Mouse (Mus musculus) forebrain, postnatal 0 days (tissue): ENCODE measurements around the gene Plscr2. TPM values are rescaled to one million over a fixed set of nuclear protein-coding genes. Genes with fewer than 3 reads are reported as not detected.
"Not testable (repeated sequence)": the region's sequence is repeated elsewhere in the genome, so short reads cannot be mapped to it uniquely, and the experiment has no call there.

Experiments used
- ATAC-seq: fragments of 200-750 bp; cut with Nextera tagmentation; 2 replicates; pipeline ENCODE4 v1.8.0; 2017; ENCODE audit warnings: mild to moderate bottlenecking, moderate library complexity
- DNase-seq: peaks from one replicate; pipeline ENCODE4 v3.0.0-alpha.2; 2015
- H3K27ac ChIP-seq: fragments of 300-500 bp; sonication (generic); 2 replicates; pipeline ENCODE4 v1.5.1; 2014; ENCODE audit warnings: low read depth, mild to moderate bottlenecking, antibody characterized with exemption, low read length, moderate library complexity, mixed read lengths
- H3K27me3 ChIP-seq: fragments of 300-500 bp; sonication (generic); 2 replicates; pipeline ENCODE4 v1.6.1; 2014; ENCODE audit warnings: mild to moderate bottlenecking, low read length, mixed read lengths; ENCODE audit not compliant: insufficient read depth
- H3K36me3 ChIP-seq: fragments of 300-500 bp; sonication (generic); 2 replicates; pipeline ENCODE4 v1.6.1; 2014; ENCODE audit warnings: mild to moderate bottlenecking, moderate library complexity; ENCODE audit not compliant: insufficient read depth
- H3K4me1 ChIP-seq: fragments of 300-500 bp; sonication (generic); 2 replicates; pipeline ENCODE4 v1.6.1; 2014; ENCODE audit warnings: antibody characterized with exemption; ENCODE audit not compliant: insufficient read depth
- H3K4me2 ChIP-seq: fragments of 300-500 bp; sonication (generic); 2 replicates; pipeline ENCODE4 v1.6.1; 2014; ENCODE audit warnings: low read depth, mild to moderate bottlenecking, moderate library complexity
- H3K4me3 ChIP-seq: fragments of 300-500 bp; sonication (generic); 2 replicates; pipeline ENCODE4 v1.5.1; 2014; ENCODE audit warnings: low read depth, low read length, mixed read lengths
- H3K9ac ChIP-seq: fragments of 300-500 bp; sonication (generic); 2 replicates; pipeline ENCODE4 v1.6.1; 2014; ENCODE audit warnings: mild to moderate bottlenecking
- H3K9me3 ChIP-seq: fragments of 300-500 bp; sonication (generic); 2 replicates; pipeline ENCODE4 v1.6.1; 2016; ENCODE audit warnings: low read length
- CTCF ChIP-seq: sonication (generic); IDR thresholded peaks from 2 replicates; pipeline ENCODE4 v1.5.1; 2016; ENCODE audit warnings: antibody characterized with exemption, control low read depth, low read depth
- WGBS: fragments of 180-500 bp; shearing (Covaris S2); extraction: QIAGEN DNeasy Blood & Tissue Kit; methylation state at CpG from one replicate; pipeline ENCODE4 v1.1.7; 2014; 5-methylcytosine and 5-hydroxymethylcytosine counted together
- polyA plus RNA-seq: library from polyadenylated mRNA; unstranded; fragments of >200 nt; fragmentation: Nextera tagmentation; extraction: Ambion mirVana; gene quantifications from 2 replicates; pipeline ENCODE4 v1.2.1, GENCODE M21; 2015
- total RNA-seq: library from RNA; depleted of rRNA; stranded (reverse); fragments of >200 nt; gene quantifications from 2 replicates; pipeline ENCODE4 v1.2.3, GENCODE M21; 2014

Plscr2 gene
- total and polyA plus RNA-seq, 2 experiments from 2014 or later, result 1.7 to 2.0 TPM

DNA sequence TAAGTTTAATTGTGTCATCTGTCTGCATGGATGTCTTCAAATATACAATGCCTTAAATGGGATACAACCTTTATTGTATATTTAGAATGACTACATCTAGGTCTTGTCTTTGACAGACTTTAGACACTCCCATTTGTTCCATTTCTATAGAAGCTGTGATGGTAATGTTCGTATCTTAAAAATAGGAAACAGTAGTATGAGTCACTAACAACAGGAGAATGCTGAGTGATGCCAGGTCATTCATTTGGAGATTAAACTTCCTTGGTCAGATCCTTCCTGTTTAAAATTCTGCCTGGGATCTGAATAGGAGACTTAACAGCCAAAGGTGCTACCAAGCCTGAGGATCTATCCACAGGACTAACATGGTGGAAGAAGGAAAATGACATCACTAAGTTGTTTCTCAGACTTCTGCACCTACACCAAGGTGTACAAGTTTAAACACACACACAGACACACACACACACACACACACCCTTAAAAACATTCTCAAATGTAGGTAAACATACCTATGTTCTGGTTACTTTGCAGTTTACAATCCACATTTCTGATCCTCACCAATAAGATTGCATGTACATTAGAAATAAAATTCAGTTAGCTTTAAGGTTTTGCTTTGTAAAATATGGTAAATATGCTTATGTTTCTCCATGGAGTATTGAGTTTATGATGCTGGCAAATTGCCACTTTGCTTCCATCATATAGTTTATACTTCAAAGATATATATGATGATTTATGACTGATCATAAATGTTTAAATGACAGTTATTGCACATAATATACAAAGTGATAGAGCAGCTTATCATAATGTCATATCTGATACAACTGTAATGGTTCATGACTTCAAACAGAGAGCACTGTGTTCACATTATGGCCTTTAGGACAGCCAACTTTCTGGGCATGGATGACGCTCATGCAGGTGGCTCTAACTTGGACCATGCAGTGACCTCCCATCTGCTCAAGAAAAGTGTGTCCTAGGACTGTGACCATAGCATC, 18.5 kb downstream of the Plscr2 start:
- Histone ChIP-seq H3K4me2 (no peak overlapping the region), H3K36me3 (no peaks in the 10 kb centered on the region), H3K27ac (no peak overlapping the region), H3K9ac (no peak overlapping the region), H3K4me3 (no peak overlapping the region), H3K9me3 (no peaks in the 10 kb centered on the region), H3K27me3 (no peaks in the 10 kb centered on the region), H3K4me1 (no peaks in the 10 kb centered on the region)
- ATAC-seq, result no peak
- no peak for TF ChIP-seq CTCF
- DNase-seq, result no peak
- WGBS, result 86% methylated on average over 2 of the region's 2 CpGs

DNA sequence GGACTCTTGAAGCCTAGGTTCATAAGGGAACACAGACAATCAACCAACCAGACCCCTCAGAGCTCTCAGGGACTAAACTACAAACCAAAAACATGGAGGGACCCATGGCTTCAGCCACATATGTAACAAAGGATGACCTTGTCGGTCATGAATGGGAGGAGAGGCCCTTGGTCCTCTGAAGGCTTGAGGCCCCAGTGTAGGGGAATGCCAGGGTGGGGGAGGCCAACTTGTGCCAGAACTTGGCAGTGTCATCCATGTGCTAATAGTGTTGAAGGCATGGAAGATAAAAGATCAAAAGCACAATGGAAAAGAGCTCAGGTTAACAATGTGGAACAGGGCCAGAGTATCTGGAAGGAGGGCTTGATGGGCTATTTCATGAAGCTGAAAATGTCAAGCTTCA, 22.9 kb downstream of the Plscr2 start:
- DNase-seq, result no peak
- Histone ChIP-seq H3K9me3 (no peaks in the 10 kb centered on the region), H3K27me3 (no peaks in the 10 kb centered on the region), H3K4me2 (no peak overlapping the region), H3K4me1 (no peaks in the 10 kb centered on the region), H3K4me3 (no peak overlapping the region), H3K36me3 (no peaks in the 10 kb centered on the region), H3K27ac (no peak overlapping the region), H3K9ac (no peak overlapping the region)
- ATAC-seq, result no peak
- 64% methylated on average over 1 of the region's 1 CpGs for WGBS
- TF ChIP-seq CTCF, result no peak

DNA sequence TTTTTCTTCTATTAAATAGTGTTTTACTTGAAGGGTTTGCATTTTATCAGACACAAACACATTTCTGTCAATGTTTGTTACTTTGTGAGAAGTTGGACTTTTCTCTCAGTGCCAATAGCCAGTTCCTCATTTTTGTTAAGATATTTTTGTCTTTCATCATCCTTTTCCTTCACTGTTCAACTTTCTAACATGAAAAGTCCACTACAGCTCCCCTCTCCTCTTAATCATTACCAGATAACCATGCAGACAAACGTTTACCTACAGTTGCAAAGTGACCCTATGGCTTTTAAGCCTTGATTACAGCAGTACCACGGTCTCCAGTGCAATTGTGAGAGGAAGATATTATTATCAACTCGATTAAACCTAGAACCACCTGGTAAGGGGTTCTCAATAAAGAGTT, 25.8 kb downstream of the Plscr2 start:
- no peak for TF ChIP-seq CTCF
- ATAC-seq (no peak), DNase-seq (no peak)
- 72% methylated on average over 3 of the region's 3 CpGs for WGBS
- Histone ChIP-seq H3K9ac (no peak overlapping the region), H3K4me3 (no peak overlapping the region), H3K4me1 (no peaks in the 10 kb centered on the region), H3K9me3 (no peaks in the 10 kb centered on the region), H3K36me3 (no peaks in the 10 kb centered on the region), H3K27ac (no peak overlapping the region), H3K4me2 (no peak overlapping the region), H3K27me3 (no peaks in the 10 kb centered on the region)

DNA sequence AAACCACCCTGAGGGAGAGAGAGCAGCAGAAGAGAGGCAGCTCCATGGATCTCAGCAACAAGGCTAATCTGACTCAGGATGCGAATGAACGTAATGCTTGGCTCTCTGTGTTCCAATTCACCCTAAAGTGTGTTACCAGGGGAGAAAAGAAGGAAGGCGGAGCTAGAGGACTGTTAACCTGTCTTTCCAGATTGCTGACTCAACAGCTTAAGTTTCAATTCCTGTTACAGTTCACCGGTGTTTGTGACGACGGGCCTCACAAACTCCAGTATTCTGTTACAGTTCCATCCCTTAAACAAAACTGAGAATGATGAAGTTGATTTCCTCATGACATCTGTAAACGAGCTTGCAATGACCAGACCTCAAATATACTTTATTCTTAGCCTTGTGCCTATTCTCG, 29.7 kb downstream of the Plscr2 start:
- no peak for TF ChIP-seq CTCF
- Histone ChIP-seq H3K4me3 (no peak overlapping the region), H3K36me3 (no peaks in the 10 kb centered on the region), H3K4me2 (no peak overlapping the region), H3K4me1 (no peaks in the 10 kb centered on the region), H3K9me3 (no peaks in the 10 kb centered on the region), H3K9ac (no peak overlapping the region), H3K27ac (no peak overlapping the region), H3K27me3 (no peaks in the 10 kb centered on the region)
- DNase-seq (no peak), ATAC-seq (no peak)
- 54% methylated on average over 8 of the region's 8 CpGs for WGBS

DNA sequence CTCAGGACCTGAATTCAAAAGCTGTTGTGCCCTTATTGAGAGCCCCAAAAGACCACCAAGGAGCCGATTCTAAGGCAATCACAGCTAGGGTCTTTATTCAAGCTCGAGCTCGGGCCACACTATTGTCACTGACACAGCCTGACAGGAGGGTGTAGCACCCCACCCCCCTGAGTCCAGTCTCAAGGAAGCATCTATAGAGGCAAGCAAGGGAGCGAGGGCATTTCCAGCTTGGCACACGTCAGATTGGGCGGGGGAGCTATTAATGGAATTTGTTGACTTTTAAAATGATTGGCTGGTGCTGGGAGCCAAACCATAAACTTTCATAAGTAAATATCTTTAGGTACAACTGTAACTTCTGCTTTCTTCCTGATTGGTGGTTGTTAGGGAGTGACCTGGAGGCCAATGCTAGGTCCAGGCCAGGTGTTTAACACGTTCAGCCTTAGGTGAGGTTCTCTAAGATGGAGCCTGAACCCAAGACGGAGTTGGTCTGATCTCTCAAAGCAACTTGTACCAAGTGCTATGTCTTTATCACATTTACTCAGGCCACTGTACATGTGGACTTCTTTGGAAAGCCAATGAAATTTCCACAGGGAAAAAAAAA, 30.3 kb downstream of the Plscr2 start:
- no peaks in the 10 kb centered on the region for H3K9me3 ChIP-seq

DNA sequence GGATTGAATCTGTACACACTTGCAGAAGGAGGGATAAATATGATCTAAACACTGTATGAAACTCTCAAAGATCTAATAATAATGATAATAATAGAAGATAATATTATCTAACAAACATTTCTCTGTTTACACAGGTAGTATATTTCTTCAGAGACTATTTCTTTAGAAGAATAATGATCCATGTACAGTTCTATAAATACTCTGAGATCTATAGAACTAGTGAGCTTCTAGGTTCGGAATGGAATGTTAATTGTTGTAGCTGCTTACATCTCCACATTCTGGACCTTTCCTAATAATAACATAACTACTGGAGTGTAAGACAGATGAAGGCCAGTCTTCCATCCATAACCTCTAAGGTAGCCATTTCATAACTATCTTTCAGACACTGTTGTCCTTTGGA, 33.7 kb downstream of the Plscr2 start, which contains the start of gene 1700057G04Rik:
TSS of gene 1700057G04Rik (plus strand) at position 301 of the 400 bp plus-strand sequence.
- DNase-seq (no peak), ATAC-seq (no peak)
- Histone ChIP-seq H3K27ac (no peak within 1 kb of the TSS), H3K36me3 (no peaks in the 10 kb centered on the region), H3K4me1 (no peaks in the 10 kb centered on the region), H3K4me2 (no peak within 1 kb of the TSS), H3K4me3 (no peak within 1 kb of the TSS), H3K9me3 (no peaks in the 10 kb centered on the region), H3K9ac (no peak within 1 kb of the TSS), H3K27me3 (no peaks in the 10 kb centered on the region)
- no peak for TF ChIP-seq CTCF
- 90% methylated on average over 1 of the region's 1 CpGs for WGBS

More for the DNA sequence above, 30.3 kb downstream of the Plscr2 start:
- H3K36me3 ChIP-seq, result no peaks in the 10 kb centered on the region
- 53% methylated on average over 8 of the region's 8 CpGs for WGBS
- DNase-seq, result no peak
- H3K4me2 ChIP-seq, result no peak overlapping the region
- no peak overlapping the region for H3K27ac ChIP-seq
- H3K4me1 ChIP-seq, result no peaks in the 10 kb centered on the region
- no peak overlapping the region for H3K9ac ChIP-seq
- H3K27me3 ChIP-seq, result no peaks in the 10 kb centered on the region
- ATAC-seq, result no peak
- no peak for TF ChIP-seq CTCF
- no peak overlapping the region for H3K4me3 ChIP-seq

DNA sequence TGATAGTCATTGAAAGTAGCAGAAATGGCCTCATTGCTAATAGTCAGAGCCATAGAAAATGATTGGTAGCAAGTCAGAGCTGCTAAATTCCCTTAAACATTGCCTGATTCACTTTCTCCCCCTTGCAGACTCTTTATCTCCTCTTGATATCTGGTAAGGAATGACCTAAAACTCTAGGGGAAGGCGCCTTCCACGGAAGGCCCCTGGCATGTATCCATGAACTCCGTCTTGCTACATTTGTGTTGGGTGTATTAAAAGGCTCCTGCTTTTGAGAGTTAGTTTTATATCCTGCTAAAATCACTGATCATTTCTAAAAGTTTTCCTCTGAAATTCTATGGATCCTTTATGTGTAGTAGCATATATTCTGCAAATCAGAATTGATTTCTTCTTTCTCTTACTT, 41.4 kb downstream of the Plscr2 start:
- Histone ChIP-seq H3K9me3 (no peaks in the 10 kb centered on the region), H3K27ac (no peak overlapping the region), H3K4me1 (no peaks in the 10 kb centered on the region), H3K4me2 (no peak overlapping the region), H3K36me3 (no peaks in the 10 kb centered on the region), H3K27me3 (no peaks in the 10 kb centered on the region), H3K4me3 (no peak overlapping the region), H3K9ac (no peak overlapping the region)
- no peak for ATAC-seq
- no peak for DNase-seq
- no peak for TF ChIP-seq CTCF
- 91% methylated on average over 3 of the region's 3 CpGs for WGBS

DNA sequence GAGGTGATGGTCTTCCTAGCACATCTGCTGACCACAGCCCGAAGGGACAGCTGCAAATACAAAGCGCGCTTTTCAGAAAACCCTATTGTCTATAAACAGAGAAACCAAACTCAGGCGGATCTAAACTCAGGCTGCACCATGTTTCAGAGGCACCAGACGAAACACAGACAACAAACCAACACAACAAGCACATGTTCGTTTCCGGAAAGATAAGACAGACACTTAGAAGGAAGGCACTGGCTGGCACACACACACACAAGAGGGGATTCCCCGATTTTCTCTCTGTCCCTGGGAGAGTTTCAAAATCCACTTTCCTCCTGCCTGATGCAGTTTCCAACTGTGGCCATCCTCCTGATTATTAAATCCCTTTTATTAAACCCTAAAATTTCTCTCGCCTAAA, 50.5 kb downstream of the Plscr2 start:
- not testable (repeated sequence) for H3K27ac ChIP-seq, H3K36me3 ChIP-seq, H3K27me3 ChIP-seq, H3K4me1 ChIP-seq, ATAC-seq, H3K4me2 ChIP-seq, H3K9ac ChIP-seq, DNase-seq, H3K9me3 ChIP-seq, H3K4me3 ChIP-seq
- WGBS, result 69% methylated on average over 9 of the region's 9 CpGs
